Mouse (Mus musculus) hindbrain, embryonic 15.5 days (tissue): ENCODE results near the gene Cyp1a2. TPM values are rescaled to one million over a fixed set of nuclear protein-coding genes. Genes with fewer than 3 reads are reported as not detected.
"Not testable (repeated sequence)": the region's sequence is repeated elsewhere in the genome, so short reads cannot be mapped to it uniquely, and the experiment has no call there.

ENCODE experiments used
- ATAC-seq: fragments of 200-750 bp; cut with Nextera tagmentation; 2 replicates; pipeline ENCODE4 v1.8.0; 2017; ENCODE audit warnings: low read depth, moderate number of reproducible peaks, moderate TSS enrichment; ENCODE audit not compliant: low FRiP score
- H3K27ac ChIP-seq: fragments of 300-500 bp; sonication (generic); replicated peaks from 2 replicates; pipeline ENCODE4 v1.5.1; 2015; ENCODE audit warnings: mild to moderate bottlenecking, inconsistent platforms
- H3K27me3 ChIP-seq: fragments of 300-500 bp; sonication (generic); 2 replicates; pipeline ENCODE4 v1.6.1; 2015; ENCODE audit warnings: control low read depth, inconsistent platforms
- H3K36me3 ChIP-seq: fragments of 300-500 bp; sonication (generic); 2 replicates; pipeline ENCODE4 v1.6.1; 2015; ENCODE audit warnings: control low read depth, inconsistent platforms
- H3K4me1 ChIP-seq: fragments of 300-500 bp; sonication (generic); replicated peaks from 2 replicates; pipeline ENCODE4 v1.6.1; 2015; ENCODE audit warnings: control low read depth, inconsistent platforms
- H3K4me2 ChIP-seq: fragments of 300-500 bp; sonication (generic); 2 replicates; pipeline ENCODE4 v1.6.1; 2015; ENCODE audit warnings: moderate library complexity, mild to moderate bottlenecking, inconsistent platforms
- H3K4me3 ChIP-seq: fragments of 300-500 bp; sonication (generic); 2 replicates; pipeline ENCODE4 v1.5.1; 2015; ENCODE audit warnings: mild to moderate bottlenecking, inconsistent platforms
- H3K9ac ChIP-seq: fragments of 300-500 bp; sonication (generic); 2 replicates; pipeline ENCODE4 v1.6.1; 2015; ENCODE audit warnings: inconsistent platforms
- H3K9me3 ChIP-seq: fragments of 300-500 bp; sonication (generic); 2 replicates; pipeline ENCODE4 v1.6.1; 2016; ENCODE audit warnings: control low read depth, inconsistent platforms
- WGBS: fragments of 180-500 bp; shearing (Covaris S2); methylation state at CpG from one replicate; pipeline ENCODE4 v1.1.7; 2015; 5-methylcytosine and 5-hydroxymethylcytosine counted together
- polyA plus RNA-seq: library from polyadenylated mRNA; unstranded; fragments of >200 nt; fragmentation: Nextera tagmentation; extraction: Ambion mirVana; gene quantifications from 2 replicates; pipeline ENCODE4 v1.2.1, GENCODE M21; 2015

The Cyp1a2 gene
- not detected in 2 replicates for polyA plus RNA-seq

- Histone ChIP-seq H3K9me3 (no peaks in the 10 kb centered on the region), H3K27me3 (no peaks in the 10 kb centered on the region), H3K4me1 (no peaks in the 10 kb centered on the region), H3K4me2 (no peak within 1 kb of the TSS), H3K9ac (no peak within 1 kb of the TSS), H3K27ac (no peak within 1 kb of the TSS), H3K36me3 (no peaks in the 10 kb centered on the region), H3K4me3 (no peak within 1 kb of the TSS)
- ATAC-seq = no peak
- 81% methylated on average over 5 of the region's 5 CpGs for WGBS
Observed at GRCm38 (mm10) chr9:57683520-57683919, at the start of gene Cyp1a2. Cyp1a2 (minus strand) TSS chr9:57683703.

DNA sequence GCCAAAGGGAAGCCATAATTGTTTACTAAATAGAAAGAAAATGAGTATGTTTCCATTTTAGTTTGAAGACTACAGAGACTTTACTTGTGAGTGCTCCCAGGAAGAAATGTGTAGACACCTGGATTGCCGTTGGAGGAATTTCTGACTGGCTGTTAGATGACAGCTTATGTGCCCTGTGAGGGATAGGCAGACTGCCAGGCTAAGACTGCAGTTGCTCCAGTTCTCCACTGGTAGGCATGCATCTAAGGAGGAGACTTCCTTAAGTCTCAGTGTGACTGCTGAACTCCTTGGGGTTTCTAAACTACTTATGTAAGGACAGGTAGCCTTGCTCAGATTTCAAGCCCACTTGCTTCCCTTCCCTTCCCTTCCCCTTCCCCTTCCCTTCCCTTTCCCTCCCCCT lies 44.8 kb upstream of the Cyp1a2 start:
- H3K9ac ChIP-seq = no peak overlapping the region
- no peaks in the 10 kb centered on the region for H3K27me3 ChIP-seq
- H3K4me3 ChIP-seq = no peak overlapping the region
- ATAC-seq = no peak
- no peak overlapping the region for H3K4me2 ChIP-seq
- no peak overlapping the region for H3K27ac ChIP-seq
- H3K36me3 ChIP-seq = peaks cover 35% of the 10 kb centered on the region
- no peaks in the 10 kb centered on the region for H3K9me3 ChIP-seq
- WGBS = 94% methylated on average over 1 of the region's 1 CpGs
- no peaks in the 10 kb centered on the region; the same call in 1 of the 2 replicates for H3K4me1 ChIP-seq

DNA sequence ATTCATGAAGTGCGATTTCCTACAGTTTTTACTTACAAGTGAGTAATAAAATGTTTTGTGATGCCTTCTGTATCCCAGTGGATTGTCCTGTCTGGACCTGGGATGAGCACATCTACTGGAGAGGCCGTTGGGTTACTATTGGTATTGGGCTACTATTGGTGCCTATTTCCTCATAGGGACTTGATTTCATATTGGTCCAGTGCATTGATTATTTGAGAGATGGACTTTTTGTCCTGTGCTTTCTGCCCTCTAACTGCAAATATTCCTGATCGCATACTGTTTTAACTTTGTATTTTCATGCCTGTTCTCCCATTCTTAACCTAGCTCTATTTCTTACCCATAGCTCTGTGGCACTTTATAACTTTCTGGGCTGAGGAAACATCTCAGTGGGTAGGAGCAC lies 41.2 kb upstream of the Cyp1a2 start:
- Histone ChIP-seq H3K4me3 (no peak overlapping the region), H3K9me3 (no peaks in the 10 kb centered on the region), H3K27ac (no peak overlapping the region), H3K9ac (no peak overlapping the region), H3K4me1 (peaks cover 5% of the 10 kb centered on the region; the same call in 1 of the 2 replicates), H3K4me2 (no peak overlapping the region), H3K36me3 (peaks cover 36% of the 10 kb centered on the region), H3K27me3 (no peaks in the 10 kb centered on the region)
- no peak for ATAC-seq
- WGBS = 97% methylated on average over 3 of the region's 3 CpGs

GRCm38 (mm10) chr9:57723796-57724195 lies 40.3 kb upstream of the Cyp1a2 start:
- no peaks in the 10 kb centered on the region for H3K27me3 ChIP-seq
- H3K9me3 ChIP-seq = no peaks in the 10 kb centered on the region
- H3K4me3 ChIP-seq = no peak overlapping the region
- ATAC-seq = no peak
- H3K4me1 ChIP-seq = peaks cover 5% of the 10 kb centered on the region; the same call in 1 of the 2 replicates
- no peak overlapping the region for H3K27ac ChIP-seq
- H3K4me2 ChIP-seq = no peak overlapping the region
- WGBS = 86% methylated on average over 5 of the region's 5 CpGs
- no peak overlapping the region for H3K9ac ChIP-seq
- peaks cover 33% of the 10 kb centered on the region for H3K36me3 ChIP-seq

GRCm38 (mm10) chr9:57723315-57723715 lies 39.8 kb upstream of the Cyp1a2 start:
- H3K9me3 ChIP-seq = no peaks in the 10 kb centered on the region
- H3K27me3 ChIP-seq = no peaks in the 10 kb centered on the region
- peaks cover 5% of the 10 kb centered on the region; the same call in 1 of the 2 replicates for H3K4me1 ChIP-seq
- no peak overlapping the region for H3K4me2 ChIP-seq
- H3K36me3 ChIP-seq = peaks cover 38% of the 10 kb centered on the region
- WGBS = 74% methylated on average over 5 of the region's 5 CpGs
- no peak overlapping the region for H3K9ac ChIP-seq
- peak; percentile 56; the same call in 1 of the 2 replicates for ATAC-seq
- no peak overlapping the region for H3K27ac ChIP-seq
- H3K4me3 ChIP-seq = no peak overlapping the region

DNA sequence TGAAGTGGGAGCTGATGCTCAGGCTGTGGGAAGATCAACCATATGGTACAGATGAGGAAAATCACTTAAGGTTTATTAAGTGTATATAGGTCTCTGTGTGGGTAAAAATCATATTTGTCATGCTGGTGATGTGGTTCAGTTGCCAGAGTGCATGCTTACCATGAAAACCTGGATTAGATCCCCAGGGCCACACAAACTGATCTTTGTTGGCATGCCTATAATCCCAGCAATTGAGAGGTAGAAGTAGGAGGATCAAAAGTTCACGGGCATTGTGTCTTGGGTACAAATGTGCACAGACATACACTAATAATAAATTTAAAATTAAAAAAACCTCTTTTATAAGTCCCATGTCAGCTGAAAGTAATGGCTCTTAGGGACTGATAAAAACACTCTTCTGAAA lies 38.9 kb upstream of the Cyp1a2 start:
- H3K9ac ChIP-seq = no peak overlapping the region
- no peak for ATAC-seq
- no peak overlapping the region for H3K27ac ChIP-seq
- no peak overlapping the region for H3K4me3 ChIP-seq
- H3K9me3 ChIP-seq = no peaks in the 10 kb centered on the region
- H3K36me3 ChIP-seq = peaks cover 36% of the 10 kb centered on the region
- peaks cover 5% of the 10 kb centered on the region; the same call in 1 of the 2 replicates for H3K4me1 ChIP-seq
- whole genome bisulfite sequencing = 74% methylated on average over 1 of the region's 1 CpGs
- no peaks in the 10 kb centered on the region for H3K27me3 ChIP-seq
- no peak overlapping the region for H3K4me2 ChIP-seq

GRCm38 (mm10) chr9:57720736-57721135 lies 37.2 kb upstream of the Cyp1a2 start:
- Histone ChIP-seq H3K9ac (no peak overlapping the region), H3K27ac (no peak overlapping the region), H3K36me3 (peaks cover 41% of the 10 kb centered on the region), H3K4me1 (peaks cover 5% of the 10 kb centered on the region; the same call in 1 of the 2 replicates), H3K27me3 (no peaks in the 10 kb centered on the region), H3K4me2 (no peak overlapping the region), H3K9me3 (no peaks in the 10 kb centered on the region), H3K4me3 (no peak overlapping the region)
- 87% methylated on average over 3 of the region's 3 CpGs for WGBS
- ATAC-seq = no peak

DNA sequence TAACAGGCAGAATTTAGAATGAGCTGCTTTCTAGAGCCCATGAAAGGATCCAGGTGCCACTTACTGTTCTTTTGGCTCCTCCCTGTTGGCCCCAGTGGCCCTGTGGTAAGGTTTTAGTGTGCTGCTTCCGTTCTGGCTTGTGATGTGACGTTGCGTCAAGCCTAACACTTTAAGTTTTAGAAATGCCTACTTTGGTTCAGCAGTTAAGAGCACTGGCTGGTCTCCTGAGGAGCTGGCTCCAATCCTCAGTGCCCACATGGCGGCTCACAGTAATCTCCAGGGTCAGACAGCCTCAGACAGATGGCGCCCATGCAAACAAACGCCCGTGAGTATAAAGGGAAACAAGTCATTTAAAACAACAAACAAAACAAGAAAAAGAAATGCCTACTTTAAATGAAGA lies 34.9 kb upstream of the Cyp1a2 start:
- Histone ChIP-seq H3K36me3 (peaks cover 62% of the 10 kb centered on the region), H3K4me3 (no peak overlapping the region)

GRCm38 (mm10) chr9:57712194-57712593 lies 28.7 kb upstream of the Cyp1a2 start:
- Histone ChIP-seq H3K27me3 (no peaks in the 10 kb centered on the region), H3K4me1 (peaks cover 18% of the 10 kb centered on the region), H3K9ac (no peak overlapping the region), H3K27ac (no peak overlapping the region), H3K4me2 (no peak overlapping the region), H3K36me3 (peaks cover 41% of the 10 kb centered on the region), H3K4me3 (no peak overlapping the region), H3K9me3 (no peaks in the 10 kb centered on the region)
- ATAC-seq = no peak
- 81% methylated on average over 2 of the region's 2 CpGs for WGBS

More for the DNA sequence above, 34.9 kb upstream of the Cyp1a2 start:
- no peak for ATAC-seq
- peaks cover 5% of the 10 kb centered on the region; the same call in 1 of the 2 replicates for H3K4me1 ChIP-seq
- 77% methylated on average over 7 of the region's 7 CpGs for WGBS
- H3K9ac ChIP-seq = no peak overlapping the region
- no peaks in the 10 kb centered on the region for H3K9me3 ChIP-seq
- no peak overlapping the region for H3K27ac ChIP-seq
- no peaks in the 10 kb centered on the region for H3K27me3 ChIP-seq
- no peak overlapping the region for H3K4me2 ChIP-seq

- not testable (repeated sequence) for H3K27me3 ChIP-seq, H3K4me3 ChIP-seq, H3K9ac ChIP-seq, ATAC-seq, H3K4me2 ChIP-seq, H3K9me3 ChIP-seq, H3K27ac ChIP-seq
- peaks cover 23% of the 10 kb centered on the region; the same call in 1 of the 2 replicates for H3K36me3 ChIP-seq
- H3K4me1 ChIP-seq = peaks cover 18% of the 10 kb centered on the region
- 93% methylated on average over 5 of the region's 5 CpGs for WGBS
Observed at GRCm38 (mm10) chr9:57710214-57710613, 26.7 kb upstream of the Cyp1a2 start.

DNA sequence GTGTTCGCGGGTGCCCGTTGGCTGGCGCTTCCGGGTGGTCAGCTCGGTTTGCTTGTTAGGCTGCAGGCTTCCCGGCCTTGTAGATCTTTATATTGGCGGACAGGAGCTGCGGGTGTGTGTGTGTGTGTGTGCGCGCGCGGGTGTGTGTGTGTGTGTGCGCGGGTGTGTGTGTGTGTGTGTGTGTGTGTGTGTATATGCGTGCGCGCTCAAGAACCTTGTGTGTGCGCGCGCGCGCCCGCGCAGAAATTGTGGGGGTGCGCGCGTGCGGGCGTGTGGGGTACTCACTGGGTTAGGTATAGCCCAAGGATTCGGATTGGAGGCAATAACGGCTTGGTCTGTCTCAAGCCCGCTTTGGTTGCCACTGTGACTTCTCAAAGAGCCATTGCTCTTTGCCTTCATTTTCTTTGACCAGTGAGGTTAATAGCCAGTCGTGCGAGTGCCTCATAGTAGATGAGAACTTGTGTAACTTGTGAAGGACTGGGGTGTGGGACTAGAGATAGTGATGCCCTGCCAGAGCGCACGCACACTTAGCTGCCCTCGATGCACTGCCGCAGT lies 25.3 kb upstream of the Cyp1a2 start:
- H3K4me3 ChIP-seq = peak overlapping the region; percentile 90
- 3% methylated on average over 36 of the region's 39 CpGs for WGBS
- peaks cover 9% of the 10 kb centered on the region; the same call in 1 of the 2 replicates for H3K36me3 ChIP-seq

DNA sequence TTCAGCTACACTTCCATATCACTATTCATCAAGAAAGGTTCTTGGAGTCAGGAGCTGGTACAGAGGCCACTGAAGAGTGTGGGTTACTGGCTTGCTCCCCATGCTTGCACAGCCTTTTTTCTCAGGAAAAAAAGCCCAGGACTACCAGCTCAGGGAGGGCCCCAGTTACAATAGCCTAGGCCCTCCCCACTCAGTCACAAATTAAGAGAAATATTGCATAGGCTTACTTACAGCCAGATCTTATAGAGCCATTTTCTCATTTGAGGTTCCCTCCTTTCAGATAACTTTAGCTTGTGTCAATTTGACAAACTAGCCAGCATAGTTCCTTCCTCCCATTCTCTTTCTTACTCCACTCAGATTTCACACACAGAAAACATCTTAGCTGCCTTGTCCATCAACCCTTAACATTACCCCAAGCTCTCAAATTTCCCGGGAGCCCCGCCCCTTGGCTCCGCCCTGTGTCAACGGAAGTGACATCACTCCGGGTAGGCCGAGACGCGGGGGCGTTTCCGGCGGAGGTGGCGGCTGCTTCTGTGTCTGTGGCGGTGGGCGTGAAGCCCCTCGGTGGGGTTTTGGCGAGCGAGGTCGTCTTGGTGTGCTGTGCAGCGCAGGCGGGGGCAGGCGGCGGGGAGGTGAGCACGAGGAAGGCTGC lies 24.7 kb upstream of the Cyp1a2 start, which contains the start of gene Edc3:
Gene Edc3, plus strand, starts transcription at position 473 of the 652 bp plus-strand sequence.
- Histone ChIP-seq H3K4me3 (peak within 1 kb of the TSS; percentile 90), H3K4me1 (peaks cover 18% of the 10 kb centered on the region), H3K9ac (peak within 1 kb of the TSS; percentile 87), H3K36me3 (0 out of 2 replicates have a peak, but pooled peaks cover 5% of the 10 kb centered on the region), H3K9me3 (no peaks in the 10 kb centered on the region), H3K4me2 (peak within 1 kb of the TSS; percentile 82), H3K27me3 (no peaks in the 10 kb centered on the region), H3K27ac (peak within 1 kb of the TSS; percentile 85)
- ATAC-seq = peak; percentile 93
- 1% methylated on average over 23 of the region's 23 CpGs for WGBS

More for the DNA sequence above, 25.3 kb upstream of the Cyp1a2 start:
- H3K9me3 ChIP-seq = no peaks in the 10 kb centered on the region
- peak overlapping the region; percentile 85 for H3K27ac ChIP-seq
- peak overlapping the region; percentile 82 for H3K4me2 ChIP-seq
- H3K27me3 ChIP-seq = no peaks in the 10 kb centered on the region
- H3K4me1 ChIP-seq = peaks cover 18% of the 10 kb centered on the region
- peak overlapping the region; percentile 87 for H3K9ac ChIP-seq
- peak; percentile 78 for ATAC-seq
